Mouse (Mus musculus) liver, embryonic 12.5 days (tissue): ENCODE data around the gene Gda. TPM values are rescaled to one million over a fixed set of nuclear protein-coding genes. Genes with fewer than 3 reads are reported as not detected.

ENCODE experiments used
- ATAC-seq: fragments of 200-750 bp; cut with Nextera tagmentation; 2 replicates; pipeline ENCODE4 v1.8.0; 2017; ENCODE audit warnings: moderate number of reproducible peaks, mild to moderate bottlenecking, moderate library complexity
- H3K27ac ChIP-seq: fragments of 300-500 bp; sonication (generic); 2 replicates; pipeline ENCODE4 v1.5.1; 2016; ENCODE audit warnings: mild to moderate bottlenecking
- H3K27me3 ChIP-seq: fragments of 300-500 bp; sonication (generic); replicated peaks from 2 replicates; pipeline ENCODE4 v1.6.1; 2016; ENCODE audit warnings: mild to moderate bottlenecking, moderate library complexity
- H3K36me3 ChIP-seq: fragments of 300-500 bp; sonication (generic); 2 replicates; pipeline ENCODE4 v1.6.1; 2016; ENCODE audit warnings: mild to moderate bottlenecking, moderate library complexity
- H3K4me1 ChIP-seq: fragments of 300-500 bp; sonication (generic); 2 replicates; pipeline ENCODE4 v1.6.1; 2016
- H3K4me2 ChIP-seq: fragments of 300-500 bp; sonication (generic); 2 replicates; pipeline ENCODE4 v1.6.1; 2016; ENCODE audit warnings: mild to moderate bottlenecking, moderate library complexity
- H3K4me3 ChIP-seq: fragments of 300-500 bp; sonication (generic); 2 replicates; pipeline ENCODE4 v1.5.1; 2016; ENCODE audit warnings: mild to moderate bottlenecking, moderate library complexity
- H3K9ac ChIP-seq: fragments of 300-500 bp; sonication (generic); 2 replicates; pipeline ENCODE4 v1.6.1; 2016; ENCODE audit warnings: mild to moderate bottlenecking, moderate library complexity
- H3K9me3 ChIP-seq: fragments of 300-500 bp; sonication (generic); replicated peaks from 2 replicates; pipeline ENCODE4 v1.6.1; 2016; ENCODE audit warnings: mild to moderate bottlenecking, moderate library complexity
- WGBS: fragments of 180-500 bp; shearing (Covaris S2); methylation state at CpG from one replicate; pipeline ENCODE4 v1.1.7; 2016; ENCODE audit not compliant: insufficient replicate concordance; 5-methylcytosine and 5-hydroxymethylcytosine counted together
- polyA plus RNA-seq: library from polyadenylated mRNA; unstranded; fragments of >200 nt; fragmentation: Nextera tagmentation; extraction: Ambion mirVana; gene quantifications from 2 replicates; pipeline ENCODE4 v1.2.1, GENCODE M21; 2016

The Gda gene
- 0.30 and 0.50 TPM in 2 replicates for polyA plus RNA-seq

DNA sequence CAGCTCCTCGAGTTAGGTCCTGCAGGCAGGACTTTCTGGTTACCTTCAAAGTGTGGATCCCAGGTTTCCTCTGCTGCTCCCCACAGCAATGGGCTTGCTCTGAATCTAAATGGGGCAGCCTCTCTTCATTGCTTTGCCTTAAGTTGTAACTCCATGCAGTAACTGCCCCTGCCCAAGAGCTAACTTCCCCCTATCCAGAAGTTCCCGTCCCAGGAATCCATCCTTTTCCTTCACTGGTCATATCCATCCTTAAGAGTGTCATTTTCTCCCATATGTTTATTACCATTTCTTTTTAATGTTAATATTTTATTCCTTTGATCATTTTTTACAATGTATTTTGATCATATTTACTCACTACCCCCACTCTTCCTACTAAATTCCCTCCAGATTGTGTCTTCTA lies at the start of gene Gda:
TSS of gene Gda (minus strand) at position 101 of the 400 bp plus-strand sequence.
- H3K4me3 ChIP-seq, result peak within 1 kb of the TSS; percentile 46
- ATAC-seq, result no peak
- no peaks in the 10 kb centered on the region for H3K36me3 ChIP-seq
- WGBS, result 44% methylated on average over 2 of the region's 2 CpGs
- no peak within 1 kb of the TSS for H3K27ac ChIP-seq
- H3K9me3 ChIP-seq, result no peaks in the 10 kb centered on the region; the same call in 1 of the 2 replicates
- H3K4me1 ChIP-seq, result no peaks in the 10 kb centered on the region
- H3K4me2 ChIP-seq, result peak within 1 kb of the TSS; percentile 69
- H3K9ac ChIP-seq, result no peak within 1 kb of the TSS
- H3K27me3 ChIP-seq, result peaks cover 38% of the 10 kb centered on the region

DNA sequence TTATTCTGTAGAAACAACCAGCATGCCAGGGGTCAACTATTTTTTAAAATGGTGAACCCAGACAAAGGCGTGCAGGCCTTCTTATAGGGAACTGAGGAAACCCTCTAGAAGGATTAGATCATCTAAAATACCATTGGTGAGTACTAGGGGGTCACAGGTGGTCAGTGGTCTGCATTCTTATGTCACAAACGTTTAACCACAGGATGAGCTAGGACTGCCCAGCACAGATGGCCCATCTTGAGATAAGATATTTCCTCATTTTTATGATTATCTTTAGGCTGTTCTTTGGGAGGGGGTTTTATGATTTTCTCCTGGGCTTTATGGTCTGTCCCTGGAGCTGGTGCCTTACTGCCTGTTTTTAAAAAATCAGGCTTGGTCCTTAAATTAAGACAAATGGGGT lies 47.0 kb upstream of the Gda start:
- Histone ChIP-seq H3K4me3 (no peak overlapping the region), H3K27me3 (no peaks in the 10 kb centered on the region), H3K4me1 (no peaks in the 10 kb centered on the region), H3K27ac (no peak overlapping the region), H3K9me3 (no peaks in the 10 kb centered on the region), H3K36me3 (no peaks in the 10 kb centered on the region), H3K4me2 (no peak overlapping the region), H3K9ac (no peak overlapping the region)
- no peak for ATAC-seq
- WGBS, result 20% methylated on average over 2 of the region's 2 CpGs

DNA sequence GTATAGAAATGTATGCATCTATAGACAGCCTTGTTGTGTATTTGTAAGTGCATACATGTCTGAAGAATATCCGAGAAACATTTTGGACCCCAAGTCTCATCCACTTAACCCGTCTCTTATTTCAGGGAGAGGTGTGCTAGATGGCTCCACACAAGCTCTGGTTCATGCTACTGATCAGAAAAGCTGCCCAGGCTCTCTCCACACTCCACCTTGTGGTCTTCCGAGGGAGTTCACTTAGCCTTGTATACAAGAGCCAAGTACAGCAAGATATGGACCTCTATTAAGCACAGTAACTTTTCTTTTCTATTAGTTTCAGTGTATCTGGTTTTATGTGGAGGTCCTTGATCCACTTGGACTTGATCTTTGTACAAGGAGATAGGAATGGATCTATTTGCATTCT lies 36.9 kb upstream of the Gda start:
- Histone ChIP-seq H3K4me3 (no peak overlapping the region), H3K27ac (no peak overlapping the region), H3K4me1 (no peaks in the 10 kb centered on the region), H3K36me3 (no peaks in the 10 kb centered on the region), H3K27me3 (no peaks in the 10 kb centered on the region), H3K9ac (no peak overlapping the region), H3K9me3 (no peaks in the 10 kb centered on the region), H3K4me2 (no peak overlapping the region)
- no peak for ATAC-seq
- 32% methylated on average over 3 of the region's 3 CpGs for WGBS

DNA sequence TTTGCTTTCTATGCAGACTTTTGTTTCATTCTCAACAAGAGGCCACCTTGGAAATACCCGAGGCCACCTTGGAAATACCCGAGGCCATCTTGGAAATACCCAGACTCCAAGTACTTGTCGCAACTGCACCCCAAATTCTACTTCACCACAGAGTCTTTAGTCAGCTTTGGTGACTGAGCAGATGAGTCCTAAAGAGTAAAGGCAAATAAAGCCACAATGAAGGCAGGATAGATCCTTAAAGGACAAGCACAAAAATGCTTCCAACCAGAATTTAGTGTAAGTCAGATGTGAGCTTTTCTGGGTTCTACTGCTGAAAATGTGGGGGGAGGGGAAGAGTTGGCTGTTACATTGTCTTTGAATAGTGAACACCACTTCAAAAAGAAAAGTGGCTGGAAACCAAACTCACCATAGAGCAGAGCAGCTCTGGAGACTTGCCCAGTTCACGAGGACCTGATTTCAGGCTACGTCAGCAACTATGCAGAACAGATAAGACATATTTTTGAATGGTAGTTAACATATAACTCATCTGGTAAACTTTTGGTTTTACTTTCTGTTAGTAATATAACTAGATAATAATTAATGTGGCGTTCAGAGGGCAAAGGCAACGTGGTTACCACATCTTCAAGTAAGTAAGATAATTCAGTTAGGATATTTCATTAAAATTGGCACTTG lies 34.5 kb upstream of the Gda start:
- no peak for ATAC-seq
- WGBS, result 67% methylated on average over 7 of the region's 7 CpGs
- Histone ChIP-seq H3K9me3 (no peaks in the 10 kb centered on the region), H3K4me3 (no peak overlapping the region), H3K4me2 (no peak overlapping the region), H3K36me3 (no peaks in the 10 kb centered on the region), H3K4me1 (no peaks in the 10 kb centered on the region), H3K9ac (no peak overlapping the region), H3K27ac (no peak overlapping the region), H3K27me3 (no peaks in the 10 kb centered on the region)

DNA sequence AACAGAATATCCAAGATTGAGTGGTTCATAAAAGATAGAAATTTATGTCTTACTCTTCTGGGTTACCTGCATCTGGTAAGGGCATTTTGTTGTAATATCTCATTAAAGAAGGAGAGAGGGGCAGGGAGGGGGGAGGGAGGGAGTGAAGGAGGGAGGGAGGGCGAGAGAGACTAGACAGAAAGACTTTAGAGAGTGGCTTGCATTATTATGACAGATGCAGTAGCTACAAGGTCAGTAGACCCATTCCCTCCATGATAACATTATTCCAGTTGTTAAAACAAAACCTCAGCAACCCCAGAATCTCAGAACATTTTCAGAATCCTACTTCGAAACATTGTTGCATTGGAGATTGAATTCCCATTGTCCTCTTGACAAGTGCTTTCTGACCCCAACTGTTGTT lies 33.9 kb upstream of the Gda start:
- ATAC-seq, result no peak
- H3K4me2 ChIP-seq, result no peak overlapping the region
- H3K27me3 ChIP-seq, result no peaks in the 10 kb centered on the region
- no peaks in the 10 kb centered on the region for H3K36me3 ChIP-seq
- H3K9ac ChIP-seq, result no peak overlapping the region
- no peak overlapping the region for H3K4me3 ChIP-seq
- no peaks in the 10 kb centered on the region for H3K9me3 ChIP-seq
- WGBS, result 70% methylated on average over 2 of the region's 2 CpGs
- no peaks in the 10 kb centered on the region for H3K4me1 ChIP-seq
- H3K27ac ChIP-seq, result no peak overlapping the region

DNA sequence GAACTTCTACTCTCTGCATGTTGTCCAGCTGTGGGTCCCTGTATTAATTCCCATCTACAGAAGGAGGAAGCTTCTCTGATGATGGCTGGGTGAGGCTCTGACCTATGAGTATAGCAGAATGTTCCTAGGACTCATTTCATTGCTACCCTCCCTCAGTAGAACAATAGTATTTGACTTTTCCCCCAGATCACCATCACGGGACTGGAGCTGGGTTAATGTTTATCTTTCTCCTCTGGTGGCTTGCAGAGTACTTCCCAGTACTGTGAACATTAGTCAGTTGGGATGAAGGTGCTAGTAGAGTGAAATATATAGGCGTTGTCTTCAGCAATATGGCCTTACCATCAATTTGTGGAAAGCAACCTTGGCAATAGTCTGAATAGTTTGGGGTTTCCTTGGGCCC lies 31.5 kb upstream of the Gda start:
- no peaks in the 10 kb centered on the region for H3K36me3 ChIP-seq
- 49% methylated on average over 2 of the region's 2 CpGs for WGBS
- H3K4me2 ChIP-seq, result no peak overlapping the region
- no peak for ATAC-seq
- no peaks in the 10 kb centered on the region for H3K4me1 ChIP-seq
- no peak overlapping the region for H3K9ac ChIP-seq
- no peak overlapping the region for H3K27ac ChIP-seq
- no peak overlapping the region for H3K4me3 ChIP-seq
- no peaks in the 10 kb centered on the region for H3K9me3 ChIP-seq
- no peaks in the 10 kb centered on the region for H3K27me3 ChIP-seq

DNA sequence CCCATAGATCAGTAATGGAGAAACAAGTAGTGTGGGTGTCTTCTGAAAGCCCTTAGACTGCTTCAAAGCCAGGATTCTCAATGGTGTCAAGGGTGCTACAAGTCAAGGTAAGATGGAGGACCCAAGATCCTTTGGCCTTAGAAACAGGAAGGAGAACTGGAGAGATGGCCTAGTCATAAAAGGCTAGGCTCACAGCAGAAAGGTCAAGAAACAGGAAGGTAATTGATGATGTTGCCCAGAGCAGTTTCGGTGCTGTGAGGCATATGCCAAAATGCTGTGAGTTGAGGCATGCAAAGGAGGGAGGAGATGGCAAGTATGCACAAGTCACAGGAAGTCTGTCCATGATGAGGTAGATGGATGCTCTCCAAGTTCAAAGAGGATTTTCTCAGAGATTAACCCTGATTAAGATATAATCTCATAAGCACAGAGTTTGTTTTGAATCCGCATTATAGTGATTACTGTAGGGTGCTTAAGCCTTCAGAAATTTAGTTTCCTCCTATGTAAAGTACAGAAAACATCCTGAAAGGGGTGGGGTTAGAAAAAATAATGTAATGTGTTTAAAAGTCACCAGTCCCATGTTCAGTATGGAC lies 26.2 kb upstream of the Gda start:
- Histone ChIP-seq H3K4me1 (no peaks in the 10 kb centered on the region), H3K27me3 (no peaks in the 10 kb centered on the region), H3K9me3 (no peaks in the 10 kb centered on the region), H3K4me3 (no peak overlapping the region), H3K27ac (no peak overlapping the region), H3K9ac (no peak overlapping the region), H3K36me3 (no peaks in the 10 kb centered on the region), H3K4me2 (no peak overlapping the region)
- ATAC-seq, result no peak
- WGBS, result 65% methylated on average over 2 of the region's 2 CpGs

DNA sequence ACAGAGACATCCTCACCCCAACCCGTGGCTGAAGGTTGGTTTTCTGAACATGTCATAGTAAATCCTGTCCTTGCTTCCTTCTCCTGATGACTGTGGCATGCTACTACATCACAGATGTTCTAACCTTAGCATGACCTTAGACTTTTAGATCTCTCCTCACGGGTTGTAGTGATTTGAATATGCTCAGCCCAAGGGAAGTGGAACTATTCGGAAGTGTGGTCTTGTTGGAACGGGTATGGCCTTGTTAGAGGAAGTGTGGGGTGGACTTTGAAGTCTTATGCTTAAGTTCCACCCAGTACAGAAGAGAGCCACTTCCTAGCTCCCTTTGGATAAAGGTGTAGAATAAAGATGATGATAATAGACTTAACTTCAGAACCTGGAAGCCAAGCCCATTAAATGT lies 22.6 kb upstream of the Gda start:
- Histone ChIP-seq H3K4me1 (no peaks in the 10 kb centered on the region), H3K4me2 (no peak overlapping the region), H3K27ac (no peak overlapping the region), H3K27me3 (no peaks in the 10 kb centered on the region), H3K9me3 (no peaks in the 10 kb centered on the region), H3K9ac (no peak overlapping the region), H3K4me3 (no peak overlapping the region), H3K36me3 (no peaks in the 10 kb centered on the region)
- no peak for ATAC-seq
- 43% methylated on average over 4 of the region's 4 CpGs for WGBS

DNA sequence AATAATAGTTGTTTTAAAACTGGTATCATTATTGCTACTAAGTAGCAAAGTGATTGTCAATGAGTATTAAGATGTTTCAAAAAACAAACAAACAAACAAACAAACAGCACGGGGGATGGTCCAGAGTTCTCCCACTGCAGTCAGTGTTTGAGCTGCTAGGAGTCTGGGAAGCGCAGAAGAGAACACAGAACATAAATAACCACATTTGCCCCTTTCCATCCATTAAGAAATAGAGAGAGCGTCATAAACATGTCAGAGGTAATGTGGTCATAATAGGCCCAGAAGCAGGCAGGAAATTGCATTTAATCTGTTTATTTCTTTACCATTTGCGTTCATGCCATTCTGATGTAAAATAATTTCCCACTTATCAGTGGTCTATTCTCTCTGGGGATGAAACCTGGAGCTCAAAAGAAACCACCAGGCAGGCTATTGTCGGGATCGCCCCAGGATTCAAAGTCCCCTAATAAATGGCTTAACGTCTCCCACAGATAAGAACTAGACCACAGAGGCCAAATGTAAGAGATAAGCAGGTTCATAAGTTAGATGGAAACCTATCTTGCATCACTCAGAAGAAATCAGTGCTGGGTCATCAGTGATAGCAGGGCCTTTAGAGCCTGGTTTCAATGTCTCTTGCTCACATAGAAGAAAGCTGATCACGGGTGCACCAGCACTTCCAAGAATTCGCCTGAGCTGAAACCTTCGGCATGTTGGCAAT lies 20.7 kb upstream of the Gda start:
- H3K4me1 ChIP-seq, result no peaks in the 10 kb centered on the region
- no peaks in the 10 kb centered on the region for H3K27me3 ChIP-seq
- no peak overlapping the region for H3K4me2 ChIP-seq
- no peak overlapping the region for H3K27ac ChIP-seq
- no peak for ATAC-seq
- no peak overlapping the region for H3K4me3 ChIP-seq
- H3K36me3 ChIP-seq, result no peaks in the 10 kb centered on the region
- WGBS, result 55% methylated on average over 10 of the region's 10 CpGs
- H3K9me3 ChIP-seq, result no peaks in the 10 kb centered on the region
- no peak overlapping the region for H3K9ac ChIP-seq

DNA sequence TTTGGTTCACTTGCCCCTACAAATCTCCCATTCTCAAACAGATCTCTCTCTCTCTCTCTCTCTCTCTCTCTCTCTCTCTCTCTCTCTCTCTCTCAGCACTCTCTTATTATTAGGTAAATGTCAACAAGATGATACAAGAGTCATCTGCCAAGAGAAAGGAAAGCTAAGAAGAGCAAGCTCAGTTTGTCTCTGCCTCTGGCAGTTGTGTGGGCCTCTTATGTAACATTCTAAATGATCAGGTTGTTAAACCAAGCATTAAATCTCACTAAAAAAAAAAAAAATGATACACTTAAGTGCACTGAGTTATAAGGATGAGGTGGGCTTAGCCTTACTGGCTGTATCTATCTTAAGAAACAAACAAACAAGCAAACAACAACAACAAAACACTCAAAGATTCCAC lies 18.1 kb upstream of the Gda start:
- H3K27ac ChIP-seq, result no peak overlapping the region
- no peak overlapping the region for H3K4me3 ChIP-seq
- H3K4me1 ChIP-seq, result no peaks in the 10 kb centered on the region
- H3K4me2 ChIP-seq, result no peak overlapping the region
- ATAC-seq, result no peak
- H3K9me3 ChIP-seq, result no peaks in the 10 kb centered on the region
- no peaks in the 10 kb centered on the region for H3K36me3 ChIP-seq
- no peak overlapping the region for H3K9ac ChIP-seq
- H3K27me3 ChIP-seq, result no peaks in the 10 kb centered on the region

DNA sequence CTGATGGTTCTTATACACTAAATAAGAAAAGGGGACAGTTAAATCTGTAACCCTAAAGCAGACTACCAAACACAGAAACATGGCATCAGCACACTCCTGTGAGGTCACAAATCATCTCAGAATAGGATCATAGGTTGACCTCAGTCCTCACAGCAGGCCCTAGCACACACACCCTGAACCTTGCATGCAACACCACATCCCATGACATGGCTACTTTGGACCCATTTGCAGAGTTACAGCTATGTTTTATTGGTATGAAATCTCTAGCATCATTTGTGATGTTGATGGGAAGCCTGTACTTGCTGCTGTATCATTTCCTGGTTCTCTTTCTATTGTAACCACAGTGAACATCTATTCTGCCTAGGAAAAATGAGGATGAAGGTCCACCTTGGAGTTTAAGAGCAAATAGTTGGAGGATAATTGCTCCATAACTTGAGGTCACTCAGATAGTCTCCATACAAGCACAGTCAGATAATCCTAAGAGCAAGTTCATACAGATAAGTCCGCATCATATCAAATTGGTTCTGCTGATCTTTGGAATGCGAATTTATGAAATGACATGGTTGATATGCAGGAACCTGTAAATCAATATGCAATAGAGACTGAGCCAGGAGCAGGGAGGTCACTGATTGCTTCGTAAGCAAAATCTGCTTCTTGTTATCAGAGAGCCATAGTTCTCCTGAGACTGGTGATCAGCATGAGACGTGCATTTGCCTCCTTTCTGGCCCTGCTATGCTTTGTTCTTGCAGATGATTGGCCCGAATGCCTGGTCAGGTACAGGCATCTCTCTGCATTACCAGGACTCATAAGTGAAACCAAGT lies 14.1 kb upstream of the Gda start:
- WGBS, result 57% methylated on average over 5 of the region's 5 CpGs
- H3K4me2 ChIP-seq, result no peak overlapping the region
- no peak overlapping the region for H3K27ac ChIP-seq
- H3K36me3 ChIP-seq, result no peaks in the 10 kb centered on the region
- no peak overlapping the region for H3K4me3 ChIP-seq
- no peaks in the 10 kb centered on the region for H3K9me3 ChIP-seq
- H3K4me1 ChIP-seq, result no peaks in the 10 kb centered on the region
- ATAC-seq, result no peak
- no peak overlapping the region for H3K9ac ChIP-seq
- H3K27me3 ChIP-seq, result no peaks in the 10 kb centered on the region

DNA sequence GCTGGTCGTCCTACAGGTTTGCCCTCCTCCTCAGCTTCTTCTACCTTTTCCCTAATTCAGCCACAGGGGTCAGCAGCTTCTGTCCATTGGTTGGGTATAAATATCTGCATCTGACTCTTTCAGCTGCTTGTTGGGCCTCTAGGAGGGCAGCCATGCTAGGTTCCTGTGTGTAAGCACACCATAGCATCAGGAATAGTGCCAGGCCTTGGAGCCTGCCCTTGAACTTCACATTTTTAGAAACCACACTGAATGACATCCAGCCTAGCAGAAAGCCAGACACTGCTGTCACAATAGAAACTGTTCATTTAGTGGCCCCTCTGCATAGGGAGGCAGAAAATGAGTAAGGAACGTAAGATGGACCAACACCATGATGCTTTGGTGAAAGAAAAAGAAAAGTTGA lies 8.9 kb upstream of the Gda start:
- H3K4me2 ChIP-seq, result no peak overlapping the region
- WGBS, result 57% methylated on average over 2 of the region's 2 CpGs
- no peaks in the 10 kb centered on the region for H3K36me3 ChIP-seq
- H3K9ac ChIP-seq, result no peak overlapping the region
- no peaks in the 10 kb centered on the region for H3K4me1 ChIP-seq
- no peaks in the 10 kb centered on the region for H3K9me3 ChIP-seq
- no peak overlapping the region for H3K27ac ChIP-seq
- no peak for ATAC-seq
- H3K4me3 ChIP-seq, result no peak overlapping the region
- H3K27me3 ChIP-seq, result no peaks in the 10 kb centered on the region
